Mouse (Mus musculus) retina, postnatal 1 day (tissue): ENCODE measurements at regions not wholly inside any gene's neighbourhood (a gene's known extent, or its start where the extent isn't known, plus 50 kb on each side); places are given as distances from the start of the nearest gene placed in this dataset.
A peak's percentile ranks its signal among the peaks of the same experiment; 100 is the strongest.

Source experiments
- DNase-seq: peaks from one replicate; pipeline ENCODE4 v3.0.0-alpha.2; 2012

- DNase-seq, result no peak
Observed at GRCm38 (mm10) chr4:48889074-48889592, 169.9 kb upstream of the Plppr1 start.

- no peak for DNase-seq
Observed at GRCm38 (mm10) chr4:48904551-48904950, 154.5 kb upstream of the Plppr1 start.

- DNase-seq, result no peak
Observed at GRCm38 (mm10) chr4:48905196-48905867, 153.7 kb upstream of the Plppr1 start.

GRCm38 (mm10) chr4:48909161-48909560, 149.9 kb upstream of the Plppr1 start:
- no peak for DNase-seq

GRCm38 (mm10) chr4:48913301-48913700, 145.8 kb upstream of the Plppr1 start:
- DNase-seq, result no peak

GRCm38 (mm10) chr4:48924576-48925459, 134.3 kb upstream of the Plppr1 start:
- DNase-seq, result no peak

GRCm38 (mm10) chr4:48938420-48938819, 120.7 kb upstream of the Plppr1 start:
- no peak for DNase-seq

- no peak for DNase-seq
Observed at GRCm38 (mm10) chr4:48938892-48939291, 120.2 kb upstream of the Plppr1 start.

- peak; percentile 26 for DNase-seq
Observed at GRCm38 (mm10) chr4:48945266-48945818, 113.7 kb upstream of the Plppr1 start.

- DNase-seq, result no peak
Observed at GRCm38 (mm10) chr4:48952965-48953364, 106.1 kb upstream of the Plppr1 start.

- no peak for DNase-seq
Observed at GRCm38 (mm10) chr4:48975810-48976209, 83.3 kb upstream of the Plppr1 start.

GRCm38 (mm10) chr4:48992021-48992420, 67.1 kb upstream of the Plppr1 start:
- no peak for DNase-seq
